Mouse (Mus musculus) testis, postnatal 14 days (tissue): ENCODE results near the gene Mettl13.

Experiments
- DNase-seq: peaks from one replicate; pipeline ENCODE4 v3.0.0; 2021; ENCODE audit warnings: low spot score

Gene Mettl13

DNA sequence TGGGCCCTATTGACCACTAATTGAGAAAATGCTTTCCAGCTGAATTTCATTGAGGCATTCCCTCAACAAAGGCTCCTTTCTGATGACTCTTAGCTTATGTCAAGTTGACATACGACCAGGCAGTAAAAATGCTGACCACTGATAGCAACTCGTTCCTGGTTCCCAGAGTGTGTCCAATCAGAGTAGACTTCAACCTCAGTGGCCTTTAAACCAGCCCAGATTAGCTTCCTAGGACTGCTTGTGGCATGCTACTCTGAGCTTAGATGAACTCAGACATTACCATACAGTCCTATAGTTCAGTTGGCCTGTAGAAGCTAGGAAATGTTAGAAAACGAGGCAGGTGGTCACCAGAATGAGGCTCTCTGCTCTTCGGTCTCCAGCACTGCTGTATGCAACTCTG lies 16.0 kb downstream of the Mettl13 start:
- no peak for DNase-seq

DNA sequence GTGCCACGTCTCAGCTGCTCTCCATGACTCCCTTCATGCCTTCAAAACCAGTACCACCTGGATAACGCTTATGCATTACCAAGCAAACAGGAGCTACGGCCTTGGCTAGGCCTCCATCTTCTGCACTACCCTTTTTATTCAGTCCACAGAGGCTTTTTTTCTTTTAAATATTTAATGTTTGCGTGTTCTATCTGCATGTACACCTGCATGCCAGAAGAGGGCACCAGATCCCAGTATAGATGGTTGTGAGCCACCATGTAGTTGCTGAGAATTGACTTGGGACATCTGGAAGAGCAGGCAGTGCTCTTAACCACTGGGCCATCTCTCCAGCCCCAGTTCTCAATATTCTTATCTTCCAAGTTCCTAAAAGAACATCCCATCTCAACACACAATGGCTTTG lies 16.8 kb downstream of the Mettl13 start:
- DNase-seq: no peak

DNA sequence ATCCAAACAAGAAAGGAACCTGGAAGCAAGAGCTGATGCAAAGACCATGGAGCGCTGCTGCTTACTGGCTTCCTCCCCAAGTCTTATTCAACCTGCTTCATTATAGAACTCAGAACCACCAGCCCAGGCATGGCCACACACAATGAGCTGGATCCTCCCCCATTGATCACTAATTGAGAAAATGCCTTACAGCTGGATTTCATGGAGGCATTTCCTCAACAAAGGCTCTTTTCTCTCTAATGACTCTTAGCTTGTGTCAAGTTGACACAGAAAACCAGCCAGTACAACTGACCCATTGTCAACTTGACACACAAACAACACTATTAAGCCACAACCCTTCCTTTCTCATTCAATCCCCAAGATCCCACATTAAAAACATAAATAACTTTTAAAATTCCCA lies 17.7 kb downstream of the Mettl13 start:
- no peak for DNase-seq

GRCm38 (mm10) chr1:162529651-162530050 lies 18.7 kb downstream of the Mettl13 start:
- no peak for DNase-seq

DNA sequence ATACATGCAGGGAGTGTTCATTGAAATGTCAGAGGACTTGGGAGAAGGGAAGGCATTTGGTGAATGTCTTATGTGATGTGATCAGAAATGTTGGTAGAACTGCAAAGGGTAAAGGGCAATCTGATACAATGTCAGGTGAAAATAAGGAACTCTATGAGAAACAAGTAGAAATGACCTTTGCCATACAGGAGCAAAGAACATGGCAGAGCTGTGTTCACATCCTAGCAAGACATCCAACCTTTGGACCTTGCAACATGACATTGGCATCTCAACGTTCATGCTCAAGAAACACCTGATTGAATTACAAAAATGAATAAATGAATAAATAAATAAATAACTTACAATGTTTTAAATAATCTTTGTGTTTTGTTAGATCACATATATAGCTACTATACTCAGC lies 33.2 kb downstream of the Mettl13 start:
- DNase-seq: no peak

GRCm38 (mm10) chr1:162510013-162510356 lies 38.4 kb downstream of the Mettl13 start:
- no peak for DNase-seq

DNA sequence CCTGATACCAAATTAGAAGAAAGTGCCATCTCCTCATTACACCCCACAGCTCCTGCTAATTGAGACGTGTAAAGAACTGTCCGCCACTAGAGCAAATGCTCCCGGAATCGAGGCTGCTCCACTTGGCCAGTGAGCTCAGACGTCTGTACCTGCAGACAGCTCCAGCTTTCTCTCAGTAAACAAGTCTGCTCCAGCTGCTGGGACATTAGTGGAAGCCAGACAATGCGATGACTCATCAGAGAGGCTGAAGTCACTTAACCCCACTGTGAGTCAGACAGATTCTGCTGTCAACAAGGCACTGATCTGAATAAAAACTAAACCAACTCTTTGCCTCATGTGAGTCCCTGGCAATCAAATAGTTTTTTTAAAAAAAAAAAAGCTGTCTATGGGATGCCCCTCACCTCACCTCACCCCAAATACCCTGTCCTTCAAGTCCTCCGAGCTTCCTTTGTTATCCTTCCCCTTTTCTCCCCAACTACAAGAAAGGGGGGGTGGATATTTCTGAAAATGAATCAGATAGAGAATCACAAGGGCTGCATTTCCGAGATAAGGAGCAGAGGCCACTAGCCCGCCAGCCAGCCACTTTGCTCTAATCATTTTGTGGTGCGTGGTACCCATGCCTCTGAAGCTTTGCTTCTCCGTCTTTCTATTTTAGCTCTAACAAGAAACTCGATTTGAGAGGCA lies 38.9 kb downstream of the Mettl13 start:
- DNase-seq: no peak

- no peak for DNase-seq
These were observed 39.9 kb downstream of the Mettl13 start for GRCm38 (mm10) chr1:162508211-162509005.

DNA sequence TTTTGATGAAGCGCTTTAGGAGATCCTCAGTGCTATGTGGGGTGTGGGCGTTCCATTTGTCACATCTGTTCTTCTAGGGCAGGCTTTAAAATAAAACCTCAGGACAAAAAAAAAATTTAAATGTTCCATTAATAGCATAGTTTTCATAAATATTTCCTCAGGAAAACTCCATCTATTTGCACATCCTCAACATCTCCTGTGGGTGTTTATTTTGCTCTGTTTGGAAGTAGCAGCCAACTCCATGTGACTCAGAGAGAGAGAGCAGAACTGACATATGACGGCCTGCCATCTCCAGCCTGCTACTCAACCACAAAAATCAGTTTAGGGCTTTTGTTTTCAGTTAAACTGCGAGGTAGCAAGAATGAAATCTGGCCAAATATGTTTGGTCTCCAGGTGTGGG lies 41.8 kb downstream of the Mettl13 start:
- DNase-seq: no peak

DNA sequence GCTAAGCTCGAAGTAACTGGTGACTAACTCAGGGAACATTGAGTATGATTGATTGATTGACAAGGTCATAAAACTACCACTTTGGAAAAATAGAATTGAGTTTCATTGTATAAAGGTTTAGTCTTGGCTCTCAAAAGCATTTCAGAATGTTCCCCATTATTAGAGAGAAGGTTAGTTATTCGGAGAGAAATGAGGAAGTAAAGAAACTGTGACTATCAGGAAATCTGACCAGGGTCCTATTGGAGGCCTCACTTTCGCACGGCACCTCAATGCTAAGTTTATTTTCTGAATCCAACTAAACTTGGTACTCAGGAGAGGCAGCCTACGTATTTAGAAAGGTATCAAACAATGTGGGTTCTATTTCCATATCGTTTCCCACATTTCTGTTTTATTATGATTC lies 42.7 kb downstream of the Mettl13 start:
- DNase-seq: no peak
